Mouse (Mus musculus) embryonic fibroblast, embryonic 13.5 days (primary cell): ENCODE data around the gene Lrrc4c.

Experiments
- CTCF ChIP-seq: IDR thresholded peaks from 2 replicates; pipeline ENCODE4 v1.5.1; 2011; ENCODE audit warnings: mild to moderate bottlenecking, control low read depth, low read length, moderate library complexity, borderline replicate concordance; ENCODE audit not compliant: insufficient read depth
- POLR2A ChIP-seq: IDR thresholded peaks from 2 replicates; pipeline ENCODE4 v1.6.1; 2011; ENCODE audit warnings: low read depth, mild to moderate bottlenecking, control low read depth, low read length, moderate library complexity

DNA sequence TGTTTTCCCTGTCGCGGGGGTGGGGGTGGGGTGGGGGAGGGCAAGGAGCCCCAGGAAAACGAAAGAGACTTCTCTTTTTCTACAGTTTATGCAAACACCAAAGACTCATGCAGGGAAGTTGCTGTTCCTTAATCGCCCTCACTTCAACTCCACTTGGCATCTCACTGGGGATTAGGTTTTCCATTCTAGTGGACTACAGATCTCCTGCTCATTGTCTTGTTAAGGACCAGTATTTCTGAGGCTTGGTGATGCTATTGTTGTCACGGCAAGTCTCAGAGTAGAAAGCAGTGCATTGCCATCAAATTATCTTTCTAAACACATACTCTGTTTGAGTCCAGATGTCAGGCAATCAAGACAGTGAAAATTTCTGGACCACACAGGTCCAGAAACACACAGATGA lies 2.9 kb upstream of the Lrrc4c start:
- TF ChIP-seq CTCF, result no peak
- TF ChIP-seq POLR2A, result no peak
